Mouse (Mus musculus): ENCODE results near the gene Layn.

Gene Layn

GRCm38 (mm10) chr9:51032291-51032690, 44.6 kb downstream of the Layn start:
- DNase-seq (ENCODE audit: low read depth), result no peak

DNA sequence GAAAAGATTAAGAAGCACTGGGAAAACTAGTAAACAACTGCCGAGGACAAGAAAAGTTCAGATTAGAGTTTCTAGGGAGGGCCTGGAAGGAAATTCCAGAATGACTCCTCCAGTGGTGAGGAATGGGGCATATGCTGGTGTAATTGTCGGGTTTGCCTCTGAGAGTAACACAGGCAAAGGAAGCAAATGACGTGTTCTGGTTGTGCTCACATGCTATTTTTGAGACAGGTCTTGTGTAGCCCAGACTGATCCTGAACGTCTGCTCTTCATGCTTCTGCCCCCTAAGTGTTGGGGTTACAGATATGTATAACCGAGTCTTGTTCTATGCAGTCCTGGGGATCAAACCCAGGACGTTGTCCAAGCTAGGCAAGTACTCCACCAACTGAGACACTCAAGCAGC, 45.3 kb downstream of the Layn start:
- DNase-seq (ENCODE audit: low read depth), result no peak

DNA sequence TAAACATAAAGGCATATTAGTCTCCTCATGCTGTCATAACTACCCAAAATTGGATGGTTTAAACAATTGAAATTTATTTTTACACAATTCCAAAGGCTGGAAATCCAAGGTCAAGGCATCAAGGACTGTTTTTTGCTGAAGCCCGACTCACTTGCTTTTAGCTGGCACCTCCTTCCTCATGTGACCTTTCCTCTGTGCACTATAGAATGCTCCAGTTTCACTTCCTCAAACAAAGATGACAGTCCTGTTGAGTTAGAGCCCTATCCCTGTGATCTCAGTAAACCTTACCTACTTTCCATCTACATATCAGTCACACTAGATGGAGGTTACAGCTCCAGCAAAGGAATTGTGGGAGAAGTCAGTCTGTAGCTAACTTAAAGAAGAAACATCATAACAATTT, 46.7 kb downstream of the Layn start:
- DNase-seq (ENCODE audit: low read depth), result no peak

DNA sequence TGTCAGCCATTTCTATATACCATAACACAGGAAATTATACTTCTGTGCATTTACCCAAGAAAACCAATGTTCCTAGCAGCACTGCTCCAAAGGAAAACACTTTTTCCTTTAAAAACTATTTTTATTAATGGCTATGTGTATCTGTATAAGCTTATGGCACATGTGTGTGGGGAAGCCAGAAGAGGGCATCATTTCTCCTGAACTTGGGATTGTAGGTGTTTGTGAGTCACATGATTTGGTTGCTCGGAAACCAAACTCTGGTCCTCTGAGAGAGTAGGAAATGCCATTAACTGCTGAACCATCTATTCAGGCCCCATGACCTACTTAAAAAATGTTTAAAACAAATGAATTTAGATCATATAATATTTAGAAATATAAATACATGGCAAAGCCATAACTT, 49.9 kb downstream of the Layn start:
- DNase-seq (ENCODE audit: low read depth), result no peak

DNA sequence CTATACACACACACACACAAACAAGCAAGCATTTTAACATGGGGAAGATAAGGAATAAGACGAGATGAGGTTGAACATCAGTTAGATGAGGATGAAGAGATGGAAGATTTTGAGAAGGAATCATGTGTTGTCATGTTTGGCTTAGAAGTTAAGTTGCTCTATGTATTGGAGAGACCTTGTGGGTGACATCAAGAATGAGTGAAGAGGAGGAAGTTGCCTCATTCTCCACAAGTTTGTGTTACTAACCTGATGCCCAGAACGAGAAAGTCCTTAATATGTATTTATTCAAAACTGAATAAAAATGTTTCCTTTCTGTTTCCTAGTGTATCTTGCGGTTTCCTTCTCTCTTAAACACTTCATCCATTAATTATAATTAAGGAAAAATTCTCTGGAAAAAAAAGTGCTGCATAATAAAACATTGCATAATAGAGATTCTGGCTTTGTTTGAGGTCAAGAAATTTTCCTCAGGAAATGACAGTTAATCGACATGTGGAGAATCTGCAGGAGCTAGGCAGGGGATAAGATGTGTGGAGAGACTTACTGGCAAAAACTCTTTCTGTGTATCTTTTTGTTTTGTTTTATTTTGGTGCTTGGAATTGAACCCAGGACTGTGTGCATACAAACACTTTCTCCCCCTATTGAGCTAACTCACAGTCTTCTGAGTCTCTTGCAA, 55.6 kb downstream of the Layn start:
- no peak for DNase-seq (ENCODE audit: low read depth)

- no peak for DNase-seq (ENCODE audit: low read depth)
These were observed 56.5 kb downstream of the Layn start for GRCm38 (mm10) chr9:51020351-51020750.

DNA sequence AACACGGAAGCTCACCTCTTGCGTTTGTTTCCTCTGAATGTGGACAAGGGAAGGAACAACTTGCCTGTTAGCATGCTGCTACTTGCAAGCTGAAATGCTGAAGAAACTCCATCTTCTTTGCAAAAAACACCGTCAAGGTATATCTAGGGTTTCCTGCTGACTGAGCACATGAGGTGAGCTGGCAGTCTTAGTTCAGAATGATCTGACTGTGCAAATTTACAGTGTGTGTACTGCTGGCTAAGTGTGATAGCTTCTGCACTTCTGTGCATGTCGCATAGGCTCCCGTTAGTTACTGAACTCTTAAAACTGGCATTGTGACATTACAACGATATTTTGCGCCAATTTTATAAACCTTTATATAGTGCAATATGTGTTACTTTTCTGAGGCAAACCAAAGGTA, 57.2 kb downstream of the Layn start:
- no peak for DNase-seq (ENCODE audit: low read depth)

- no peak for DNase-seq (ENCODE audit: low read depth)
These were observed 61.2 kb downstream of the Layn start for GRCm38 (mm10) chr9:51015732-51016131.

DNA sequence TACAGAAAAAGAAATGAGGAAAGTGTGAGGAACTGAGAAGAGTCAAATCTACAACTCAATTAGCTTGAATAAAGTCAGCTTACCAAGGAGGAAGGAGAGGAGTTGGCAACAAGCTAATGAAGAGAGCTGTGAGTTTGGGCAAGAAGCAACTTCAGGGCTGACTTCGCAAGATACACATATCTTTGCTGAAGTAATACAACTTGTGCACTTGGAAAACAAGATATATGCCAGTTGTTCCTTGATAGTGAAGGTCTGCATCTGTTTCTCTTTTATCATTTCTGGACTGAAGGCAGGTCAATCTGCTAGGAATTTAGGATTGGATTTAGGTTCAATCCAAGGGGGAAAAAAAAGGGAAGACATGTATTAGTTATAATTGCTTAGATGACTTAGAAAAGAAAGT, 63.2 kb downstream of the Layn start:
- no peak for DNase-seq (ENCODE audit: low read depth)

GRCm38 (mm10) chr9:51009656-51009950, 67.3 kb downstream of the Layn start:
- DNase-seq (ENCODE audit: low read depth), result no peak

GRCm38 (mm10) chr9:51008841-51009655, 67.8 kb downstream of the Layn start, which contains the start of gene Sik2:
TSS of gene Sik2 (minus strand) at chr9:51009073.
- peak; percentile 81 for DNase-seq (ENCODE audit: low read depth)

- peak; percentile 29 for DNase-seq (ENCODE audit: low read depth)
These were observed 68.6 kb downstream of the Layn start for GRCm38 (mm10) chr9:51008068-51008840.

DNA sequence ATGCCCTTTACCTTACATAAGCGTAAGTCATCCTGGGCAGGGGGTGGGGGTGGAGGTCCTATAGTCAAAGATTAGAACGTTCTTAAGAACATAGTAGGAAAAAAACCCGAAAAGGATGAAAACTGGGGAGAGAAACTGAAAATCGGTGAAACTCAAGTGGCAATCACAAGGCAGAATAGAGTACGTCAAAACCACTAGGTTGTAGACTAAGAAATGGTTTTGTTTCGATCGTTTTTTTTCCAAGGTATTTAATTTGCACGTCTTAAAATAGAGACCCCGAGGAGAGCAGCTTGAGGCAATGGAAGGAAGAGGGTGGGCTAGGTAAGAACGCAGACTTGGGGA, 69.2 kb downstream of the Layn start:
- DNase-seq (ENCODE audit: low read depth), result no peak

DNA sequence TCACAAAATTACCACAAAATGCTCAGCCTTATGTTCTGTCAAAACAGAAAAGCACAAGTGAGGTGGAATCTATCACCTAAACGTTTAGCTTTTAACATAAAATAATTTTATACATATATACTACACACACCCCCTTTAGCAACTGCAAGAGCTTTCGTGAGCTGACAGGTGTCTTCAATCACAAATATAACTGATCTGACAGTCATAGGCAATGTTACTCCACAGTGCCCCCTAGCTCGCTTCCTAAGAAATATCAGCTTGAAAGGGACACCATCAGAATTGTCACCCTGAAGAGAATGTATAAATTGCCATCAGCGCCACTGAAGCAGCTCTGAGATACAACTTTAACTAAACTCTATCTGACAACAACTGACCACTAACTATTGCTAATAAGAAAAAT, 70.0 kb downstream of the Layn start:
- peak; percentile 87 for DNase-seq (ENCODE audit: low read depth)

Data from c-Kit-positive CD71-positive TER-119-negative erythroid progenitor cells, embryonic 14.5 days (primary cell).